Mouse (Mus musculus): ENCODE results near the gene B3gat3.

DNA sequence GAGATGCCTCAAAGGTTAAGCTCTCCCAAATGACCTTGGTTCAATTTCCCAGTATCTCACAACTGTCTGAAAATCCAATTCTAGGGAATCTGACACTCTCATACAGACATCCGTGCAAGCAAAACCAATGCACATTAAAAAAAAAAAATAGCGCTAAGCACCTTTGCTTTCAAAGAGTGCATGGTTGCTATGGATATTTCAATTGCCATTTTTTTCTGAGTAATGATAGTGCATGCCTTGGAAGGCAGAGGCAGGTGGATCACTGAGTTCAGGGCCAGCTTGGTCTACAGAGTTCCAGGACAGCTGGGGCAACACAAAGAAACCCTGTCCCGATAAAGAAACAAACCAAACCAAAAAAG lies 39.2 kb upstream of the B3gat3 start:
- TF ChIP-seq CTCF (conservative IDR thresholded peaks at IDR 0.05; ENCODE audit: low read length) (no peak), NANOG (IDR thresholded peaks at IDR 0.05; ENCODE audit: borderline replicate concordance, low read length) (no peak)
